Mouse (Mus musculus): Measurements from ENCODE around the gene Adra2c. TPM values are rescaled to one million over a fixed set of nuclear protein-coding genes. Genes with fewer than 3 reads are reported as not detected.
A peak's percentile ranks its signal among the peaks of the same experiment; 100 is the strongest.

Adra2c gene
- polyA plus RNA-seq, 1 experiment, result not detected

DNA sequence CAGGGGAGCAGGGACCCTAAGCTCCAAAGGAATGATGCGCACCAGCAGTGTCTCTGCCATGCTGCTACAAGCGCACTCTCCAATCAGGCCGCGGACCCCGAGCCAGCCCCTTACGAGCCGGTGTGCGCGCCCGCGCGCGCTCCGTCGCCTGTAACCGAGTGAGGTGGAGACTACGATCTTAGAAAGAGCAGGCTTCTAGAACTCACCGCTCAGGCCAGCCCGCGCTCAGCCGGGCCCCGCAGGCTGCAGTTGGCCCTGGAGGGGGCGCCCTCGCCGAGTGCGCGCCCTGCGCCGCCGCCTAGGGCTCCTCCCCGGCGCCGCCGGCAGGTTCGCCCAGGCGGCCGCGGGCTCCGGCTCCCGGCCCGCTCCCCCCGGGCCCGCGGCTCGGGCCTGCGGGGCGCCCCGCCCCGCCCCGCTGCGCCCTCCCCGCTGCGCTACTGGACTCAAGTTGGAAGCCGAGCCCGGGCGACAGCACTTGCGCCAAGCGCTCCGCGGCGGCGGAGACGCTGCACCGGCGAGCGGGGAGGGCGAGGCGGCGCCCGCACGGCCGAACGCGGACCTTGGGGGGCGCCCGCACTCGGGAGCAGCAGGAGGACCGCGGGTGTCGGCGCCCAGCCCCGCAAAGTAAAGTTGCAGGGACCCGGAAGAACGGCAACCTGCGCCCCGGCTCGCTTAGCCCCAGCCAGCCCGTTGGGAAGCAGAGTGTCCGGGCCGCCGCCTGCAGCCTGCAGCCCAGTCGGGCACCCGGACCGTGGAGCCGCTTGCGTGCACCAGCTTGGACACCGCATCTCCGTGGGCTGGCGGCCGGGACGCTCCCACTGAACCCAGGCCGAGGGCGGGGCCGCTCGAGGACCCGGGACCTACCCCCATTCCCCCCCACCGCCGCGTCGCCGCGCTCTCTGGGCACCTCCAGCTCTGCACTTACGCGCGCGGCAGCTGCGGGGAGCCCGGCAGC, 899 bp downstream of the Adra2c start:
- Histone ChIP-seq H3K27me3 (ENCODE audit: control insufficient read depth, insufficient read depth, low read length, poor library complexity, severe bottlenecking) (peaks cover 8% of the 10 kb centered on the region), H3K36me3 (ENCODE audit: control insufficient read depth, insufficient read depth, low read length, poor library complexity, severe bottlenecking) (no peaks in the 10 kb centered on the region), H3K4me1 (ENCODE audit: control insufficient read depth, insufficient read depth, low read length) (no peaks in the 10 kb centered on the region), H3K27ac (ENCODE audit: insufficient read depth, low read length) (no peak overlapping the region), H3K9ac (ENCODE audit: low read depth, poor library complexity, severe bottlenecking) (peak overlapping the region; percentile 82), H3K4me3 (ENCODE audit: low read depth, low read length) (peak overlapping the region; percentile 77), H3K9me3 (replicated peaks; ENCODE audit: control insufficient read depth, insufficient read depth, low read length, poor library complexity, severe bottlenecking) (no peaks in the 10 kb centered on the region)
- TF ChIP-seq CTCF (IDR thresholded peaks at IDR 0.05; ENCODE audit: low read depth, low read length) (peak; percentile 28), POLR2A (IDR thresholded peaks at IDR 0.05; ENCODE audit: insufficient read depth, low read length) (no peak)

DNA sequence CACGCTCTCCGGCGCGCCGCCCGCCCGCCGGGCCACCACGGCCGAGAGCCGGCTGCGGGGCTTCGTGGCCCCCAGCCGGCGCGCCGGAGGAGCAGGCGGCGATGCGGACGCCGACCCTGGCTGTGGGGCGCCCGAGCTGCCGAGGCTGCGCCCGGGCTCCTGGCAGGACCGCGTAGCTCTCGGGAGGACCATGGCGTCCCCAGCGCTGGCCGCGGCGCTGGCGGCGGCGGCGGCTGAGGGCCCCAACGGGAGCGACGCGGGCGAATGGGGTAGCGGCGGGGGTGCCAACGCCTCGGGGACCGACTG, 1.5 kb downstream of the Adra2c start:
- H3K36me3 ChIP-seq (ENCODE audit: control insufficient read depth, insufficient read depth, low read length, poor library complexity, severe bottlenecking), result no peaks in the 10 kb centered on the region
- peak overlapping the region; percentile 82 for H3K9ac ChIP-seq (ENCODE audit: low read depth, poor library complexity, severe bottlenecking)
- H3K4me1 ChIP-seq (ENCODE audit: control insufficient read depth, insufficient read depth, low read length), result no peaks in the 10 kb centered on the region
- peak overlapping the region; percentile 77 for H3K4me3 ChIP-seq (ENCODE audit: low read depth, low read length)
- H3K9me3 ChIP-seq (replicated peaks; ENCODE audit: control insufficient read depth, insufficient read depth, low read length, poor library complexity, severe bottlenecking), result no peaks in the 10 kb centered on the region
- TF ChIP-seq POLR2A (IDR thresholded peaks at IDR 0.05; ENCODE audit: insufficient read depth, low read length) (no peak), CTCF (IDR thresholded peaks at IDR 0.05; ENCODE audit: low read depth, low read length) (no peak), EP300 (IDR thresholded peaks at IDR 0.05; ENCODE audit: insufficient read depth, low read depth, low read length) (no peak)
- peaks cover 8% of the 10 kb centered on the region for H3K27me3 ChIP-seq (ENCODE audit: control insufficient read depth, insufficient read depth, low read length, poor library complexity, severe bottlenecking)
- no peak overlapping the region for H3K27ac ChIP-seq (ENCODE audit: insufficient read depth, low read length)

DNA sequence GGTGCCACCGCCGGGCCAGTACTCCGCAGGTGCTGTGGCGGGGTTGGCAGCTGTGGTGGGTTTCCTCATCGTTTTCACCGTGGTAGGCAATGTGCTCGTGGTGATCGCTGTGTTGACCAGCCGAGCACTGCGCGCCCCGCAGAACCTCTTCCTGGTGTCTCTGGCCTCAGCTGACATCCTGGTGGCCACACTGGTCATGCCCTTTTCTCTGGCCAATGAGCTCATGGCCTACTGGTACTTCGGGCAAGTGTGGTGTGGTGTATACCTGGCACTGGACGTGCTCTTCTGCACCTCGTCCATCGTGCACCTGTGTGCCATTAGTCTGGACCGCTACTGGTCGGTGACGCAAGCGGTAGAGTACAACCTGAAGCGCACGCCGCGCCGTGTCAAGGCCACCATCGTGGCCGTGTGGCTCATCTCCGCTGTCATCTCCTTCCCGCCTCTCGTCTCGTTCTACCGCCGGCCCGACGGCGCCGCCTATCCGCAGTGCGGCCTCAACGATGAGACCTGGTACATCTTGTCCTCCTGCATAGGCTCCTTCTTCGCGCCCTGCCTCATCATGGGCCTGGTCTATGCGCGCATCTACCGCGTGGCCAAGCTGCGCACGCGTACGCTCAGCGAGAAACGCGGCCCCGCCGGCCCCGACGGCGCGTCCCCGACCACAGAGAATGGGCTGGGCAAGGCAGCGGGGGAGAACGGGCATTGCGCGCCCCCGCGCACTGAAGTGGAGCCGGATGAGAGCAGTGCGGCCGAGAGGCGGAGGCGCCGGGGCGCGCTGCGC, 2.1 kb downstream of the Adra2c start:
- H3K36me3 ChIP-seq (ENCODE audit: control insufficient read depth, insufficient read depth, low read length, poor library complexity, severe bottlenecking), result no peaks in the 10 kb centered on the region
- H3K9ac ChIP-seq (ENCODE audit: low read depth, poor library complexity, severe bottlenecking), result peak overlapping the region; percentile 82
- TF ChIP-seq EP300 (IDR thresholded peaks at IDR 0.05; ENCODE audit: insufficient read depth, low read depth, low read length) (no peak), POLR2A (IDR thresholded peaks at IDR 0.05; ENCODE audit: insufficient read depth, low read length) (no peak), CTCF (IDR thresholded peaks at IDR 0.05; ENCODE audit: low read depth, low read length) (peak; percentile 25)
- H3K27me3 ChIP-seq (ENCODE audit: control insufficient read depth, insufficient read depth, low read length, poor library complexity, severe bottlenecking), result peaks cover 8% of the 10 kb centered on the region
- no peak overlapping the region for H3K27ac ChIP-seq (ENCODE audit: insufficient read depth, low read length)
- H3K4me3 ChIP-seq (ENCODE audit: low read depth, low read length), result peak overlapping the region; percentile 77
- no peaks in the 10 kb centered on the region for H3K9me3 ChIP-seq (replicated peaks; ENCODE audit: control insufficient read depth, insufficient read depth, low read length, poor library complexity, severe bottlenecking)
- H3K4me1 ChIP-seq (ENCODE audit: control insufficient read depth, insufficient read depth, low read length), result no peaks in the 10 kb centered on the region

DNA sequence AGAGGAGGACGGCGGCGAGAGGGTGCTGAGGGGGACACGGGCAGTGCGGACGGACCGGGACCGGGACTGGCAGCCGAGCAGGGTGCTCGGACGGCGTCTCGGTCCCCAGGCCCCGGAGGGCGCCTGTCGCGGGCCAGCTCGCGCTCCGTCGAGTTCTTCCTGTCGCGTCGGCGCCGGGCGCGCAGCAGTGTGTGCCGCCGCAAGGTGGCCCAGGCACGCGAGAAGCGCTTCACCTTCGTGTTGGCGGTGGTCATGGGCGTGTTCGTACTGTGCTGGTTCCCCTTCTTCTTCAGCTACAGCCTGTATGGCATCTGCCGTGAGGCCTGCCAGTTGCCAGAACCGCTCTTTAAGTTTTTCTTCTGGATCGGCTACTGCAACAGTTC, 2.7 kb downstream of the Adra2c start:
- Histone ChIP-seq H3K9me3 (replicated peaks; ENCODE audit: control insufficient read depth, insufficient read depth, low read length, poor library complexity, severe bottlenecking) (no peaks in the 10 kb centered on the region), H3K36me3 (ENCODE audit: control insufficient read depth, insufficient read depth, low read length, poor library complexity, severe bottlenecking) (no peaks in the 10 kb centered on the region), H3K4me1 (ENCODE audit: control insufficient read depth, insufficient read depth, low read length) (no peaks in the 10 kb centered on the region), H3K27me3 (ENCODE audit: control insufficient read depth, insufficient read depth, low read length, poor library complexity, severe bottlenecking) (peaks cover 8% of the 10 kb centered on the region), H3K4me3 (ENCODE audit: low read depth, low read length) (peak overlapping the region; percentile 77), H3K9ac (ENCODE audit: low read depth, poor library complexity, severe bottlenecking) (no peak overlapping the region), H3K27ac (ENCODE audit: insufficient read depth, low read length) (no peak overlapping the region)
- TF ChIP-seq EP300 (IDR thresholded peaks at IDR 0.05; ENCODE audit: insufficient read depth, low read depth, low read length) (no peak), POLR2A (IDR thresholded peaks at IDR 0.05; ENCODE audit: insufficient read depth, low read length) (no peak), CTCF (IDR thresholded peaks at IDR 0.05; ENCODE audit: low read depth, low read length) (no peak)

DNA sequence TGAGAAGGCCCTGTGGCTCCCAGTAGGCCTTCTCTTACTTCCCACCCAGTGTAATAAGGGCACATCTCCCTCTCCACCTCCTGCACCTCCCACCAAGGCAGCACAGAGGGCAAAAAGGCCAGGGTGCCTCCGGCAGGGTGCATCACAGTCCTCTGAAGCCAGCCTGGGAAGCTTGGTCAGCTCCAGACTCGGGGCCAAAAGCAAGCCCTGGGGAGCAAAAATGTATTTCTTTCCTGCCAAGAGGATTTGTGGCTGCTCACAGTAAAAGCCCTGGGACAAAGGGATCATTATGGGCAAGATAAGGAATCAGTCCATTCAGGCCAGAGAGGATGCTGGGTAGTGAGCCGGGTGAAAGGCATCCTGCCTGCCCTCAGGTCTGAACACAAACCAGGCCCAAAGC, 7.2 kb downstream of the Adra2c start:
- no peak overlapping the region for H3K27ac ChIP-seq (ENCODE audit: insufficient read depth, low read length)

More for the DNA sequence above, 7.2 kb downstream of the Adra2c start:
- Histone ChIP-seq H3K4me1 (ENCODE audit: control insufficient read depth, insufficient read depth, low read length) (no peaks in the 10 kb centered on the region), H3K4me3 (ENCODE audit: low read depth, low read length) (no peak overlapping the region), H3K36me3 (ENCODE audit: control insufficient read depth, insufficient read depth, low read length, poor library complexity, severe bottlenecking) (no peaks in the 10 kb centered on the region), H3K27me3 (ENCODE audit: control insufficient read depth, insufficient read depth, low read length, poor library complexity, severe bottlenecking) (no peaks in the 10 kb centered on the region; the same call in 1 of the 2 replicates), H3K9me3 (replicated peaks; ENCODE audit: control insufficient read depth, insufficient read depth, low read length, poor library complexity, severe bottlenecking) (no peaks in the 10 kb centered on the region), H3K9ac (ENCODE audit: low read depth, poor library complexity, severe bottlenecking) (no peak overlapping the region)
- TF ChIP-seq EP300 (IDR thresholded peaks at IDR 0.05; ENCODE audit: insufficient read depth, low read depth, low read length), result no peak
- TF ChIP-seq CTCF (IDR thresholded peaks at IDR 0.05; ENCODE audit: low read depth, low read length), result no peak
- TF ChIP-seq POLR2A (IDR thresholded peaks at IDR 0.05; ENCODE audit: insufficient read depth, low read length), result no peak
